Mouse (Mus musculus) bone marrow, adult 2 months (tissue): Measurements from ENCODE around the gene Ppt1. TPM values are rescaled to one million over a fixed set of nuclear protein-coding genes. Genes with fewer than 3 reads are reported as not detected.

Experiments
- H3K27ac ChIP-seq: fragments of 200-500 bp; 2 replicates; pipeline ENCODE4 v1.5.1; 2012; ENCODE audit warnings: low read depth, mild to moderate bottlenecking, control low read depth, inconsistent platforms, low read length; ENCODE audit not compliant: control insufficient read depth, poor library complexity, insufficient read depth
- H3K4me1 ChIP-seq: fragments of 200-500 bp; 2 replicates; pipeline ENCODE4 v1.6.1; 2011; ENCODE audit warnings: low read length; ENCODE audit not compliant: control insufficient read depth, insufficient read depth
- H3K4me3 ChIP-seq: fragments of 200-500 bp; replicated peaks from 2 replicates; pipeline ENCODE3; 2011; ENCODE audit warnings: mild to moderate bottlenecking, low read depth, low read length, control low read depth; ENCODE audit not compliant: control insufficient read depth
- CTCF ChIP-seq: fragments of 200-500 bp; IDR thresholded peaks from 2 replicates; pipeline ENCODE4 v1.5.1; 2011; ENCODE audit warnings: low read length, control low read depth; ENCODE audit not compliant: control insufficient read depth, insufficient read depth
- POLR2A ChIP-seq: fragments of 200-500 bp; IDR thresholded peaks from 2 replicates; pipeline ENCODE4 v1.6.1; 2011; ENCODE audit warnings: low read depth, mild to moderate bottlenecking, control low read depth, low read length, borderline replicate concordance; ENCODE audit not compliant: control insufficient read depth
- WGBS: fragments of 180-500 bp; shearing (Covaris S2); methylation state at CpG from one replicate; pipeline ENCODE4 v1.1.7; 2018; 5-methylcytosine and 5-hydroxymethylcytosine counted together
- polyA plus RNA-seq: library from polyadenylated mRNA; stranded (reverse); fragments of >200 nt; gene quantifications from 2 replicates; pipeline ENCODE4 v1.2.4, GENCODE M21; 2011; ENCODE audit warnings: low replicate concordance; ENCODE audit not compliant: missing spikeins, insufficient read depth, insufficient read length

The Ppt1 gene
- polyA plus RNA-seq, 1 experiment, result 21.9 TPM

GRCm38 (mm10) chr4:122829339-122829738, 6.7 kb upstream of the Ppt1 start:
- H3K27ac ChIP-seq, result no peak overlapping the region
- no peak for TF ChIP-seq POLR2A
- no peak for TF ChIP-seq CTCF
- no peaks in the 10 kb centered on the region; the same call in 1 of the 2 replicates for H3K4me1 ChIP-seq
- no peak overlapping the region for H3K4me3 ChIP-seq
- 63% methylated on average over 6 of the region's 6 CpGs for WGBS

- Histone ChIP-seq H3K27ac (no peak overlapping the region), H3K4me3 (no peak overlapping the region), H3K4me1 (no peaks in the 10 kb centered on the region; the same call in 1 of the 2 replicates)
- TF ChIP-seq POLR2A, result no peak
- no peak for TF ChIP-seq CTCF
- 88% methylated on average over 1 of the region's 1 CpGs for WGBS
These were observed 4.2 kb upstream of the Ppt1 start for GRCm38 (mm10) chr4:122831888-122832287.

GRCm38 (mm10) chr4:122836403-122836775, 347 bp downstream of the Ppt1 start:
- no peak overlapping the region for H3K27ac ChIP-seq
- 0% methylated on average over 7 of the region's 7 CpGs for WGBS
- TF ChIP-seq CTCF (no peak), POLR2A (no peak)

GRCm38 (mm10) chr4:122837180-122837730, 1.2 kb downstream of the Ppt1 start:
- TF ChIP-seq POLR2A, result no peak
- no peak for TF ChIP-seq CTCF
- H3K4me1 ChIP-seq, result peaks cover 3% of the 10 kb centered on the region
- H3K27ac ChIP-seq, result no peak overlapping the region
- 77% methylated on average over 6 of the region's 6 CpGs for WGBS
- H3K4me3 ChIP-seq, result no peak overlapping the region

More at GRCm38 (mm10) chr4:122836403-122836775, 347 bp downstream of the Ppt1 start:
- peak overlapping the region; percentile 86 for H3K4me3 ChIP-seq
- peaks cover 3% of the 10 kb centered on the region for H3K4me1 ChIP-seq

- Histone ChIP-seq H3K4me1 (peaks cover 3% of the 10 kb centered on the region), H3K4me3 (no peak overlapping the region), H3K27ac (no peak overlapping the region)
- 75% methylated on average over 2 of the region's 2 CpGs for WGBS
- TF ChIP-seq POLR2A, result no peak
- no peak for TF ChIP-seq CTCF
These were observed 2.0 kb downstream of the Ppt1 start for GRCm38 (mm10) chr4:122837994-122838393.

GRCm38 (mm10) chr4:122838416-122838815, 2.4 kb downstream of the Ppt1 start:
- no peak overlapping the region for H3K27ac ChIP-seq
- H3K4me3 ChIP-seq, result no peak overlapping the region
- TF ChIP-seq POLR2A, result no peak
- no peak for TF ChIP-seq CTCF
- H3K4me1 ChIP-seq, result peaks cover 3% of the 10 kb centered on the region
- 4% methylated on average over 1 of the region's 1 CpGs for WGBS

- no peak for TF ChIP-seq CTCF
- no peak for TF ChIP-seq POLR2A
- H3K4me3 ChIP-seq, result no peak overlapping the region
- H3K27ac ChIP-seq, result peak overlapping the region; percentile 6; the same call in 1 of the 2 replicates
- H3K4me1 ChIP-seq, result peaks cover 3% of the 10 kb centered on the region
- 5% methylated on average over 13 of the region's 13 CpGs for WGBS
These were observed 12.1 kb downstream of the Ppt1 start for GRCm38 (mm10) chr4:122848150-122848621.

- Histone ChIP-seq H3K4me1 (peaks cover 10% of the 10 kb centered on the region), H3K27ac (no peak overlapping the region), H3K4me3 (no peak overlapping the region)
- TF ChIP-seq CTCF (no peak), POLR2A (no peak)
These were observed 15.5 kb downstream of the Ppt1 start for GRCm38 (mm10) chr4:122851535-122851934.
